Mouse (Mus musculus) spleen, adult 2 months (tissue): ENCODE measurements around the gene Hoxa4.

Experiments used
- CTCF ChIP-seq: fragments of 200-500 bp; IDR thresholded peaks from 2 replicates; pipeline ENCODE4 v1.5.1; 2011; ENCODE audit warnings: mild to moderate bottlenecking, inconsistent platforms; ENCODE audit not compliant: insufficient read depth, insufficient read length, insufficient replicate concordance; ENCODE audit errors: extremely low read depth
- POLR2A ChIP-seq: fragments of 200-500 bp; IDR thresholded peaks from 2 replicates; pipeline ENCODE4 v1.6.1; 2011; ENCODE audit warnings: low read depth, low read length, inconsistent platforms

- TF ChIP-seq CTCF (no peak), POLR2A (no peak)
Measured at GRCm38 (mm10) chr6:52185834-52186233, 5.7 kb downstream of the Hoxa4 start.
